Mouse (Mus musculus) layer of hippocampus, adult 11-12 months (tissue): ENCODE data around the gene Acta1.

ENCODE experiments used
- DNase-seq: peaks from one replicate; pipeline ENCODE4 v3.0.0; 2022; ENCODE audit warnings: low spot score

Acta1 gene

DNA sequence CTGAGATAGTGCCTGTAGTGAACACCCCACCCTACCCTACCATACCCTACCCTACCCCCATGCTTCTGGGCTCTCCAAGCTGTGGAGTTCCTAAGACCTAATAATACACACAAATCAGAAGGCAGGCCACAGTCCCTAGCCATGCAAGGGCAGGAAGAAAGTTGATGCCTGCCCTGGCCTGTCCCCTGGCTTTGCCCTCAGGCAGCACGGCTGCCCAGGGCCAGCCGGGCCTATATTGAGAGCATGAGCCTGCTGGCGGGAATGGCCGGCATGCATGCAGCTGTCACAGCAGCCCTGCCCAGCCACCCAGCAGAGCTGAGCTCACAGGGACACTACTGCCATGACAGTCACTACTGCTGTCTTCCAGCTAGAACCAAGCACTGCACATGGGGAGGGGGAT is 11.5 kb downstream of the Acta1 start:
- no peak for DNase-seq

DNA sequence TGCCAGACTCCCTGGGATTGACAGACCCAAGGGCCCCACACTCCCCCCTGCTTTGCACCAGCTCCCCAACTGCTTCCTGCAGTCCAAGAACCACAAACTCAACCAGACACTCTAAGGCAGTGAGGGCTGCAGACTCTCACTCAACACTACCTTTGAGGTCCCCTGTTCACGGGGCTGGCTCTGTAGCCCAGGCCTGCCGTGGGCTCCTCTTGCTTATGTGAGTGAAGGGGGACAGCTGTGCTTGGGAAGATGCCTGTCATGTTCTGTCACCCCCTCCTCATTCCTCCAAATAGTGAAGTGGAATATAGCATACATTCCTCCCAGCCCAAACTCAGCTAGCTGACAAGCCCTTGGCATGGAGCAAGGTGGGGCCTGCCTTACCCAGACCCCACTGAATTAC is 12.1 kb downstream of the Acta1 start:
- no peak for DNase-seq

- DNase-seq, result no peak
Observed at GRCm38 (mm10) chr8:123880821-123881350, 13.7 kb downstream of the Acta1 start.

GRCm38 (mm10) chr8:123880271-123880670 is 14.3 kb downstream of the Acta1 start:
- DNase-seq, result peak; percentile 68

- no peak for DNase-seq
Observed at GRCm38 (mm10) chr8:123877865-123878264, 16.7 kb downstream of the Acta1 start.

- peak; percentile 36 for DNase-seq
Observed at GRCm38 (mm10) chr8:123874324-123874723, 20.2 kb downstream of the Acta1 start.

DNA sequence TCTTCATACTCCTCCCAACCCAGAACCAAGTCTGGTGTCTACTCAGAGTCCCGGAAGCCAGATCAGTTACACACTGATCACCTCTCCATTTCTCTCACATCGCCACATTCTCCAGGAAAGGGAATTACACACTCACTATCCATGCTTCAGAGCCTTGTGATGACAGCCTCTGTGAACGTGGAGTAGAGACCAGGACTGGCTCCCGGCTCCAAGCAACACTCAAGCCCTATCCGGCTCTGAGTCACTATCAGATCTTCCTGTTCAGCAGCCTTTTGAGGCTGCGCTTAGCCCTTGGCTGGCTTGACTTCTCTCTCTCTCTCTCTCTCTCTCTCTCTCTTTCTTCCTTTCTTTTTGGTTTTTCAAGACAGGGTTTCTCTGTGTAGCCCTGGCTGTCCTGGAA is 21.2 kb downstream of the Acta1 start:
- DNase-seq, result no peak

- no peak for DNase-seq
Observed at GRCm38 (mm10) chr8:123872048-123872447, 22.5 kb downstream of the Acta1 start.

GRCm38 (mm10) chr8:123866971-123867370 is 27.6 kb downstream of the Acta1 start:
- no peak for DNase-seq

- no peak for DNase-seq
Observed at GRCm38 (mm10) chr8:123865786-123866185, 28.8 kb downstream of the Acta1 start.

- DNase-seq, result no peak
Observed at GRCm38 (mm10) chr8:123860386-123860785, 34.2 kb downstream of the Acta1 start.

DNA sequence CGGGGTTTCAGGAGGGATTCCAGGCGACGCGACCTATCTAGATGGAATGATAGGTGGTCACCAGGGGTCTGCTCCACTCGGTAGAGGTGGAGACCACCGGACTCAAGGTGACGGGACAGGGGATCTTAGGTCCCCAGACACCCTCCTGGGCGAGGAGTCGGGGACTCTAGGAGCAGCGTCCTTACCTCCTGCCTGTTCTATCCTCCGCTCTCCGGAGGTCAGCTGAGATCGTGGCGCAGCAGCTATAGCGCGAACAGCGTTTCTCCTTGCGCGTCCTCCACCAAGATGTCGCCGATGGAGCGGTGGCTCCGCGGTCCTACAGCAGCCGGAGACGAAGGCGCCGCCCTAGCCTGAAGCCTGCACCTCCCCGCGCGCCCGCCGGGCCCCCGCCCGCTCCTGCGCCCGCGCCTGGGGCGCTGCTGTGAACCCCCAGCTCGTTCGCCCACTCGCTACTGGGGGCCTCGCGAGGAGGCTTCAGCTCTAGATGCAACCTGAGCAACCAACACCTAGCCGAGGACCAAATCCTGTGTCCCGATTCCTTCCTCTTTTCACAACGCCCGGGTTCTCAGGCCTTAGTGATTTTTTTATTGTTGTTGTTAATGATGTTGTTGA is 34.8 kb downstream of the Acta1 start, which contains the start of gene Ccsap:
TSS of gene Ccsap (minus strand) at position 562 of the 612 bp plus-strand sequence.
- DNase-seq, result peak; percentile 68

- peak; percentile 91 for DNase-seq
Observed at GRCm38 (mm10) chr8:123858941-123859647, 35.5 kb downstream of the Acta1 start.

DNA sequence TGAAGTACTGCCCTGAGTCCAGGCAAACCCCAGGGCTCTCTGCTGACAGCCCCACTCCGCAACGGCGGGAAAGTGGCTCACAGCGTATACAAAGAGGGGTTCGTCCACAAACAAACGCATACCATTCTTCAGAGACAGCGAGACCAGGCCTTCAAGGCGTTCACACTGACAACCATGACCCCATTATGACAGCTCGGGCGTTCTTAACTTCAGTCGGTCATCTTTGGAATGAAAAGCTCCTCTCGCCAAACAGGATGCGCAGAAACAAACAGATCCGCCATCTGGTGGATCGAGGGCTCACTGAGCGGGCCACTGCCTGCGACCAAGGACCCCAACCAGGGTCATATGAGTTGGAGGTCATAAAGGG is 36.0 kb downstream of the Acta1 start:
- DNase-seq, result no peak

DNA sequence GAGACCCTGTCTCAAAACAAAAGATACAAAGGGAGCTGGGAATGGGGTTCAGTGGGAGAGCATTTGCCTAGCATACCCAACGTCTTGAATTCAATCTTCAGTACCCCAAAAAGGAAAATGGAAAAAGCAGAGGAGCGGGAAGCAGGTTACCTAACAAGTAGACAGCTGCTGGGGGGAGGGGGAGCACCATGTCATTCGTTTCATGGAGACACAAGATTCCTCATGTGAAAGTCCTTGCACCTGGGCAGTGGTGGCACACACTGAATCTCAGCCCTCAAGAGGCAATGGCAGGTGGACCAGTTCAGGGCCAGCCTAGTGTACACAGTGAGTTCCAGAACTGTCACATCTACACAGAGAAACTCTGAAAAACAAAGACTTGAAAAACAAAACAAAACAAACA is 37.2 kb downstream of the Acta1 start:
- DNase-seq, result no peak

- no peak for DNase-seq
Observed at GRCm38 (mm10) chr8:123854733-123855475, 39.6 kb downstream of the Acta1 start.

- DNase-seq, result no peak
Observed at GRCm38 (mm10) chr8:123854252-123854651, 40.3 kb downstream of the Acta1 start.

DNA sequence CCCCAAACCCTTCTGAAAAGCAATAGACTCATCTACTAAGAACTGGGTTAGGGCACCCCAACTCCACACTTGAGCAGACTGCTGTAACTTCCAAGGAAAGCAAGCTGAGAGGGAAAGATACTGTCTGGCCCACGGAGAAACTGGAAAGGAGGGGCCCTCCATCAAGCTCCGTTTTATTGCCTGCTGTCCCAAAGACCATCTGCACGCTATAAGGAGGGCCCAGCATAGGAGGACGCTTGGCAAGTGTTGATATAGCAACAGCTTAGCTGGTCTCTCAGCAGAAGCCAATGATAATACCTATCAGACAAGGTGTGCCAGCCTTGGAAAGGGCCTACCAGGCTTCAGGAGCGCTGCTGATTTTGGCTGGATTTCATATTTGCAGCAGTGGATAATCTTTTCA is 43.0 kb downstream of the Acta1 start:
- no peak for DNase-seq

GRCm38 (mm10) chr8:123849352-123849751 is 45.2 kb downstream of the Acta1 start:
- DNase-seq, result no peak

GRCm38 (mm10) chr8:123847546-123847945 is 47.0 kb downstream of the Acta1 start:
- DNase-seq, result no peak

- DNase-seq, result no peak
Observed at GRCm38 (mm10) chr8:123846509-123846908, 48.0 kb downstream of the Acta1 start.

DNA sequence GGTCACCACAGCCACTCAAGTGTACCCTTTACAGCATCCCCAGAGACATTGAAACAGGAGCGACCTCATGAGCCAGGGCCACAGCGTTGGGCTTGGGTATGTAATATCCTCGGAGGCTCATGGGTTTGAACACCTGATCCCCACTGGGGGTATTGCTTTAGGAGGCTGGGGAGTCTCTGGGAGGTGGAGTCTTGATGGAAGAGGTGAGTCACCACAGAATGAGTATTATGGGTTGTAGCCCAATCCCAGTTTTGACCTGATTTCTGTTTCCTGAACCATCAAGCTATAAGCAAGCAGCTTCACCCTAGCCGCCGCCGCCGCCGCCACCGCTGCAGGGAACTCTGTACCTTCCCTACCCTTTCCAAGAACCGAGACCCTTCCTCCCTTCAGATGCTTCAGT is 48.6 kb downstream of the Acta1 start:
- no peak for DNase-seq

GRCm38 (mm10) chr8:123845114-123845513 is 49.4 kb downstream of the Acta1 start:
- DNase-seq, result no peak
